Mouse (Mus musculus) stomach, postnatal 0 days (tissue): ENCODE results near the gene Nif3l1. TPM values are rescaled to one million over a fixed set of nuclear protein-coding genes. Genes with fewer than 3 reads are reported as not detected.

Source experiments
- ATAC-seq: fragments of 200-750 bp; cut with Nextera tagmentation; 2 replicates; pipeline ENCODE4 v1.8.0; 2017; ENCODE audit not compliant: low FRiP score, low TSS enrichment
- DNase-seq: peaks from one replicate; pipeline ENCODE4 v3.0.0-alpha.2; 2016; ENCODE audit warnings: low spot score
- H3K27ac ChIP-seq: fragments of 300-500 bp; sonication (generic); replicated peaks from 2 replicates; pipeline ENCODE4 v1.5.1; 2014; ENCODE audit warnings: mild to moderate bottlenecking, control low read depth
- H3K27me3 ChIP-seq: fragments of 300-500 bp; sonication (generic); 2 replicates; pipeline ENCODE4 v1.6.1; 2014; ENCODE audit warnings: low read length; ENCODE audit not compliant: control insufficient read depth, insufficient read depth
- H3K36me3 ChIP-seq: fragments of 300-500 bp; sonication (generic); 2 replicates; pipeline ENCODE4 v1.6.1; 2014; ENCODE audit warnings: low read length, mixed read lengths; ENCODE audit not compliant: control insufficient read depth, insufficient read depth
- H3K4me1 ChIP-seq: fragments of 300-500 bp; sonication (generic); replicated peaks from 2 replicates; pipeline ENCODE4 v1.6.1; 2014; ENCODE audit warnings: antibody characterized with exemption; ENCODE audit not compliant: control insufficient read depth, insufficient read depth
- H3K4me2 ChIP-seq: fragments of 300-500 bp; sonication (generic); replicated peaks from 2 replicates; pipeline ENCODE4 v1.6.1; 2014; ENCODE audit warnings: low read depth, mild to moderate bottlenecking, control low read depth, moderate library complexity
- H3K4me3 ChIP-seq: fragments of 300-500 bp; sonication (generic); 2 replicates; pipeline ENCODE4 v1.5.1; 2014; ENCODE audit warnings: low read depth, low read length, control low read depth
- H3K9ac ChIP-seq: fragments of 300-500 bp; sonication (generic); 2 replicates; pipeline ENCODE4 v1.6.1; 2014; ENCODE audit warnings: mild to moderate bottlenecking, low read length, control low read depth, mixed read lengths
- H3K9me3 ChIP-seq: fragments of 300-500 bp; sonication (generic); 2 replicates; pipeline ENCODE4 v1.6.1; 2016; ENCODE audit warnings: low read length; ENCODE audit not compliant: control insufficient read depth
- CTCF ChIP-seq: IDR thresholded peaks from 2 replicates; pipeline ENCODE4 v1.5.1; 2016; ENCODE audit warnings: antibody characterized with exemption, low read depth, mild to moderate bottlenecking, moderate library complexity
- EP300 ChIP-seq: optimal IDR thresholded peaks from 2 replicates; pipeline ENCODE3; 2016; ENCODE audit warnings: antibody characterized with exemption
- WGBS: fragments of 180-500 bp; shearing (Covaris S2); extraction: QIAGEN DNeasy Blood & Tissue Kit; methylation state at CpG from one replicate; pipeline ENCODE4 v1.1.7; 2014; 5-methylcytosine and 5-hydroxymethylcytosine counted together
- polyA plus RNA-seq: library from polyadenylated mRNA; unstranded; fragments of >200 nt; fragmentation: Nextera tagmentation; extraction: Ambion mirVana; gene quantifications from 2 replicates; pipeline ENCODE4 v1.2.1, GENCODE M21; 2015

The Nif3l1 gene
- polyA plus RNA-seq, 1 experiment from 2014 or later = 20.9 TPM

- no peak for DNase-seq
- Histone ChIP-seq H3K4me2 (no peak overlapping the region), H3K4me3 (no peak overlapping the region), H3K36me3 (peaks cover 27% of the 10 kb centered on the region), H3K9me3 (no peaks in the 10 kb centered on the region), H3K4me1 (no peaks in the 10 kb centered on the region), H3K9ac (no peak overlapping the region), H3K27me3 (no peaks in the 10 kb centered on the region), H3K27ac (no peak overlapping the region)
- 97% methylated on average over 7 of the region's 7 CpGs for WGBS
- ATAC-seq = 0 out of 2 replicates have a peak, but pooled peaks have one; percentile 20
- TF ChIP-seq CTCF = no peak
- no peak for TF ChIP-seq EP300
Observed at GRCm38 (mm10) chr1:58407321-58407720, 37.6 kb upstream of the Nif3l1 start.

- ATAC-seq (no peak), DNase-seq (peak; percentile 10)
- H3K4me3 ChIP-seq = no peak overlapping the region
- H3K9ac ChIP-seq = no peak overlapping the region
- H3K36me3 ChIP-seq = peaks cover 22% of the 10 kb centered on the region
- no peaks in the 10 kb centered on the region for H3K9me3 ChIP-seq
- 83% methylated on average over 6 of the region's 6 CpGs for WGBS
- no peaks in the 10 kb centered on the region for H3K4me1 ChIP-seq
- no peaks in the 10 kb centered on the region for H3K27me3 ChIP-seq
- no peak for TF ChIP-seq CTCF
- no peak for TF ChIP-seq EP300
- no peak overlapping the region for H3K27ac ChIP-seq
- H3K4me2 ChIP-seq = no peak overlapping the region
Observed at GRCm38 (mm10) chr1:58408141-58408540, 36.8 kb upstream of the Nif3l1 start.

- H3K9me3 ChIP-seq = no peaks in the 10 kb centered on the region
- H3K27me3 ChIP-seq = no peaks in the 10 kb centered on the region
- no peak overlapping the region for H3K4me3 ChIP-seq
- H3K4me2 ChIP-seq = no peak overlapping the region
- 74% methylated on average over 5 of the region's 5 CpGs for WGBS
- ATAC-seq = no peak
- no peak overlapping the region for H3K27ac ChIP-seq
- peaks cover 30% of the 10 kb centered on the region for H3K36me3 ChIP-seq
- DNase-seq = no peak
- no peaks in the 10 kb centered on the region for H3K4me1 ChIP-seq
- H3K9ac ChIP-seq = no peak overlapping the region
- TF ChIP-seq EP300 (no peak), CTCF (no peak)
Observed at GRCm38 (mm10) chr1:58409553-58410197, 35.3 kb upstream of the Nif3l1 start.

- DNase-seq = no peak
- peak; percentile 17; the same call in 1 of the 2 replicates for ATAC-seq
- H3K4me1 ChIP-seq = no peaks in the 10 kb centered on the region
- H3K4me3 ChIP-seq = no peak overlapping the region
- no peaks in the 10 kb centered on the region for H3K27me3 ChIP-seq
- H3K27ac ChIP-seq = no peak overlapping the region
- no peaks in the 10 kb centered on the region for H3K9me3 ChIP-seq
- H3K4me2 ChIP-seq = no peak overlapping the region
- no peak overlapping the region for H3K9ac ChIP-seq
- 74% methylated on average over 3 of the region's 3 CpGs for WGBS
- no peak for TF ChIP-seq EP300
- TF ChIP-seq CTCF = no peak
- H3K36me3 ChIP-seq = peaks cover 32% of the 10 kb centered on the region
Observed at GRCm38 (mm10) chr1:58410198-58410588, 34.8 kb upstream of the Nif3l1 start.

- WGBS = 86% methylated on average over 7 of the region's 7 CpGs
- DNase-seq = no peak
- TF ChIP-seq EP300 = no peak
- no peak overlapping the region for H3K9ac ChIP-seq
- H3K4me2 ChIP-seq = no peak overlapping the region
- H3K4me1 ChIP-seq = no peaks in the 10 kb centered on the region
- H3K36me3 ChIP-seq = peaks cover 32% of the 10 kb centered on the region
- H3K9me3 ChIP-seq = no peaks in the 10 kb centered on the region
- no peaks in the 10 kb centered on the region for H3K27me3 ChIP-seq
- ATAC-seq = no peak
- no peak overlapping the region for H3K27ac ChIP-seq
- no peak overlapping the region for H3K4me3 ChIP-seq
Observed at GRCm38 (mm10) chr1:58410776-58411175, 34.2 kb upstream of the Nif3l1 start.

GRCm38 (mm10) chr1:58415442-58415841 lies 29.5 kb upstream of the Nif3l1 start:
- TF ChIP-seq EP300 (no peak), CTCF (peak; percentile 58)
- Histone ChIP-seq H3K27me3 (no peaks in the 10 kb centered on the region), H3K36me3 (peaks cover 46% of the 10 kb centered on the region), H3K9me3 (no peaks in the 10 kb centered on the region), H3K27ac (no peak overlapping the region), H3K4me2 (no peak overlapping the region), H3K4me1 (no peaks in the 10 kb centered on the region), H3K9ac (no peak overlapping the region), H3K4me3 (no peak overlapping the region)
- DNase-seq (no peak), ATAC-seq (no peak)
- 29% methylated on average over 1 of the region's 1 CpGs for WGBS
